10 mouse cellular contexts compared by ENCODE assay signal in genomic region chrX:99049247-99049646, GRCm38 (mm10). TPM values are rescaled to one million over a fixed set of nuclear protein-coding genes. Genes with fewer than 3 reads are reported as not detected.
DNase-seq lines count a peak whose midpoint lies in the region; ATAC-seq lines count a peak whose summit lies in the region.
"Had no signal": no experiment of that assay in that cellular context is flagged by ENCODE, and none has a peak within 500 bp of the region (broad histone marks: within the 10 kb centered on the region; RNA-seq: fewer than 3 reads in every experiment).

No protein-coding gene starts in this region.

- no peak for ATAC-seq in kidney, embryonic 16.5 days (ENCODE audit: low FRiP score, low TSS enrichment)
- peak; percentile 93 for ATAC-seq in granulocyte monocyte progenitor cell, adult 5-6 weeks (replicated peaks; ENCODE audit: poor library complexity, severe bottlenecking)
- ATAC-seq in megakaryocyte, adult 5-6 weeks (ENCODE audit: poor library complexity, severe bottlenecking): peak; percentile 91
- ATAC-seq: midbrain, embryonic 15.5 days had no signal

- no peak overlapping the region for H3K4me2 ChIP-seq in kidney, embryonic 16.5 days (replicated peaks; ENCODE audit: low read depth, low read length)
- H3K4me2 ChIP-seq: midbrain, embryonic 15.5 days had no signal

- no peaks in the 10 kb centered on the region for H3K9me3 ChIP-seq in kidney, embryonic 16.5 days (ENCODE audit: low read length)
- H3K9me3 ChIP-seq: midbrain, embryonic 15.5 days had no signal

- H3K27ac ChIP-seq in kidney, embryonic 16.5 days (ENCODE audit: low read length): no peak overlapping the region; the same call in 1 of the 2 replicates
- H3K27ac ChIP-seq: midbrain, embryonic 15.5 days had no signal

- WGBS in kidney, embryonic 16.5 days: 67% methylated on average over 5 of the region's 5 CpGs

- no peak overlapping the region for H3K9ac ChIP-seq in kidney, embryonic 16.5 days (replicated peaks; ENCODE audit: low read length)
- H3K9ac ChIP-seq: midbrain, embryonic 15.5 days had no signal

- peaks cover 18% of the 10 kb centered on the region; the same call in 1 of the 2 replicates for H3K27me3 ChIP-seq in kidney, embryonic 16.5 days (ENCODE audit: insufficient read depth, low read length)

- 0 out of 2 replicates have a peak, but pooled peaks cover 3% of the 10 kb centered on the region for H3K4me1 ChIP-seq in kidney, embryonic 16.5 days (ENCODE audit: insufficient read depth, low read length)
- H3K4me1 ChIP-seq: midbrain, embryonic 15.5 days had no signal

- no peaks in the 10 kb centered on the region for H3K36me3 ChIP-seq in kidney, embryonic 16.5 days (ENCODE audit: insufficient read depth, low read length)
- H3K36me3 ChIP-seq: midbrain, embryonic 15.5 days had no signal

- DNase-seq in kidney, adult 11 months: peak; percentile 62
- DNase-seq in kidney, postnatal 10 days: peak; percentile 61
- no peak for DNase-seq in ovary, postnatal 36 days (ENCODE audit: low spot score)
- no peak for DNase-seq in gastrocnemius, postnatal 14 days
- DNase-seq in right cerebral cortex, postnatal 10 days (ENCODE audit: low spot score in 2 of 2): no peak
- DNase-seq: thymus, postnatal 36 days had no signal

- no peak overlapping the region for H3K4me3 ChIP-seq in kidney, embryonic 16.5 days (ENCODE audit: low read length)
- H3K4me3 ChIP-seq: midbrain, embryonic 15.5 days had no signal

- intact Hi-C loops in gastrocnemius, postnatal 14 days (cut with DNase I; ENCODE audit: low total_unique reads): no loop called here

RNA-seq across cellular contexts. Expression of gene Stard8, which starts 46.2 kb away (rescaled TPM):
- 19.0 and 20.3 TPM in 2 replicates for polyA plus RNA-seq in kidney, embryonic 16.5 days (2015; fragmentation: Nextera tagmentation; extraction: Ambion mirVana)
- total RNA-seq in granulocyte monocyte progenitor cell, adult 5-6 weeks (2014; fragmentation: Nextera tagmentation): 5.4 and 5.7 TPM in 2 replicates
- 7.6 and 9.7 TPM in 2 replicates for total RNA-seq in granulocyte monocyte progenitor cell, adult 5-6 weeks (2017)
- total RNA-seq in megakaryocyte, adult 5-6 weeks (2015): 11.5 and 12.4 TPM in 2 replicates
- total RNA-seq in megakaryocyte, adult 5-6 weeks (2017): 24.3 and 25.8 TPM in 2 replicates
- total RNA-seq in gastrocnemius, postnatal 14 days (2021): 10 to 100 TPM; 25.3 TPM

Comparison
In these comparisons a context has a peak if more than half of its experiments do, and no peak if none do; other contexts are left out.
1. DNase-seq: peak in kidney, adult 11 months (single experiment) and kidney, postnatal 10 days (single experiment); none in ovary, postnatal 36 days (single experiment), gastrocnemius, postnatal 14 days (single experiment) and right cerebral cortex, postnatal 10 days (0 of 2).